Mouse (Mus musculus): ENCODE measurements around the gene Kcnk5. TPM values are rescaled to one million over a fixed set of nuclear protein-coding genes. Genes with fewer than 3 reads are reported as not detected.

Gene Kcnk5
- 1.3 and 1.9 TPM in 2 replicates for polyA plus RNA-seq (2015; fragmentation: Nextera tagmentation; extraction: Ambion mirVana)

DNA sequence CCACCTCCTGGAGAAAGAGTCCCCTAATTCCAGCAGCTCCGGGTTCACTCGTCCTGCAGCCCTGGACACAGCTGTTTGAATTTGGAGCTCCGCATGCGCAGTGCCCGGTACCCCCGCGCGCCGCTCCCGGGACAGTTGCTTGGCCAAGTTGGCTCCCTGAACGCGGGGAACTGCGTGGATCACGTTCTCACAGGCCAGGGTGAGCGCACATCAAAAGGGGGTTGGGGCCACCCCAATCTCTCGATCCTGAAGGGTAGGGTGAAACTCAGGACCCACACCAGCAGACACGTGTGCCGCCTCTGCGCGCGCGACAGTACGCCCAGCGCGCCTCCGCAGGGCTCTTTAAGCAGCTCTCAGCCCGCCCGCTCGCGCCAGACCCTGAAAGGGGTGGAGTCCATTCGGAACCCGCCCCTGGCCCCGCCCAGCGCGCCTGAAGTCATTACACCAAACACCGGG is at the start of gene Kcnk5:
Kcnk5 (minus strand) TSS at position 344 of the 456 bp plus-strand sequence.

DNA sequence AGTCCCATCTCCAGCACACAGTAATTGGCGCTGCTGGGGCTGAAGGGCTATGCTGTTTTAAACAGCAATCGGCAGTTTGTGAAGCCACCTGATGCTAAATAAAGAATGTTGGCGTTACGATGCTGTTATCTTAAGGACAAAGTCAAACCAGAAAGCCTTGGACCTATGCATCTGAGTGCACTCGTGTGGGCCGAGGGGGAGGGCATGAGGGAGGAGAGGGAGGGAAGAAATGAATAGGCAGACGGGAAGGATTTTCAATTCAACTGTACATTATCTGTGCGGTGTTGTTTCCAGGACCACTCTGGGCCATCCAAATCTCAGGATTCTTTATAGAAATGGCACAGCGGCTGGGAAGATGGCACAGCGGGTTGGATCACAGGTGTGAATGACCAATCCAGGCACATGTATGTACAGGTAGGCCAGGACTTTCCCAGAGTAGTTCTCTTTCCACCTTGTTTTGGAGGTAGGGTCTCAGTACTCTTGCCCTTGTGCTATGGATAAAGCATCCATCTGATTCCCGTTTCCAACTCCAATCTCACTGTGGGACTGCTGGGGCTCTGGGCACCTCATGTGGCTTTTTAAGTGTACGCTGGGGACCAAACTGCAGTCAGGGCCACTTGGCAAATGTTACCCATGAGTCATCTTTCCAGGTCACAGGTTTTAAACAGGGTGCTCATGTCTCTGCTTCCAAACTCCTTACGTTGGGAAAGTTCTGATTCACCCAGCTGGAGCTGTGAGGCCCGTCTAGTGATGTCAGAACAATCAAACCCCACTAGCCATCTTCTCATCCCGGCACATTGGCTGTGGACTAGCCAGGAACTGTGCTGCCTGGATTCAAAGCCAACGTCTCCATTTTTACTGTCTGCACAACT is 42.9 kb downstream of the Kcnk5 start, which contains the start of gene Saysd1:
Saysd1 (minus strand) TSS at position 51 of the 872 bp plus-strand sequence.

Other genes starting within 250 kb of the Kcnk5 start
- 219 and 247 TPM in 2 replicates for gene Gng2, start 204.2 kb downstream of the Kcnk5 start, polyA plus RNA-seq (2015; fragmentation: Nextera tagmentation; extraction: Ambion mirVana)
- 11.4 and 14.0 TPM in 2 replicates for gene Saysd1, start 43.3 kb downstream of the Kcnk5 start, polyA plus RNA-seq (2015; fragmentation: Nextera tagmentation; extraction: Ambion mirVana)
- gene Kcnk16, start 87.4 kb upstream of the Kcnk5 start, polyA plus RNA-seq (2015; fragmentation: Nextera tagmentation; extraction: Ambion mirVana) = not detected in 2 replicates
- 11.2 and 13.5 TPM in 2 replicates for gene Nudt13, start 112.9 kb upstream of the Kcnk5 start, polyA plus RNA-seq (2015; fragmentation: Nextera tagmentation; extraction: Ambion mirVana)
- gene Ecd, start 166.3 kb upstream of the Kcnk5 start, polyA plus RNA-seq (2015; fragmentation: Nextera tagmentation; extraction: Ambion mirVana) = 33.9 and 37.1 TPM in 2 replicates
- 26.9 and 29.1 TPM in 2 replicates for gene Fam149b, start 166.4 kb upstream of the Kcnk5 start, polyA plus RNA-seq (2015; fragmentation: Nextera tagmentation; extraction: Ambion mirVana)
- gene Dnajc9, start 207.1 kb upstream of the Kcnk5 start, polyA plus RNA-seq (2015; fragmentation: Nextera tagmentation; extraction: Ambion mirVana) = 89.9 and 96.9 TPM in 2 replicates
- 81.4 and 87.8 TPM in 2 replicates for gene Mrps16, start 211.8 kb upstream of the Kcnk5 start, polyA plus RNA-seq (2015; fragmentation: Nextera tagmentation; extraction: Ambion mirVana)

Measured in neural tube, postnatal 0 days (tissue).